Mouse (Mus musculus): ENCODE measurements around the gene Gtf2h3. TPM values are rescaled to one million over a fixed set of nuclear protein-coding genes. Genes with fewer than 3 reads are reported as not detected.

Gtf2h3 gene
- polyA plus RNA-seq (2014; fragmentation: Nextera tagmentation; extraction: Ambion mirVana) = 74.7 and 74.9 TPM in 2 replicates

- H3K4me2 ChIP-seq (replicated peaks; ENCODE audit: low read depth, low read length) = peak within 1 kb of the TSS; percentile 91
- DNase-seq (ENCODE audit: low spot score) (peak; percentile 99), ATAC-seq (ENCODE audit: low FRiP score) (peak; percentile 86)
- no peaks in the 10 kb centered on the region for H3K9me3 ChIP-seq (ENCODE audit: control insufficient read depth, low read length)
- no peak within 1 kb of the TSS for H3K27ac ChIP-seq (ENCODE audit: low read depth, low read length)
- H3K4me3 ChIP-seq (ENCODE audit: low read depth, low read length) = peak within 1 kb of the TSS; percentile 86
- H3K36me3 ChIP-seq (ENCODE audit: control insufficient read depth, insufficient read depth, low read length) = peaks cover 2% of the 10 kb centered on the region; the same call in 1 of the 2 replicates
- H3K27me3 ChIP-seq (ENCODE audit: control insufficient read depth, insufficient read depth, low read length) = no peaks in the 10 kb centered on the region
- WGBS = 2% methylated on average over 51 of the region's 51 CpGs
- peaks cover 5% of the 10 kb centered on the region; the same call in 1 of the 2 replicates for H3K4me1 ChIP-seq (replicated peaks; ENCODE audit: control insufficient read depth, insufficient read depth, low read length)
- H3K9ac ChIP-seq (ENCODE audit: low read depth, low read length) = peak within 1 kb of the TSS; percentile 64
These were observed at the start of gene Gtf2h3, which contains the start of gene Eif2b1 for GRCm38 (mm10) chr5:124578633-124579317. Gene Gtf2h3 (plus strand): TSS chr5:124579140. Gene Eif2b1 (minus strand): TSS chr5:124579131.

DNA sequence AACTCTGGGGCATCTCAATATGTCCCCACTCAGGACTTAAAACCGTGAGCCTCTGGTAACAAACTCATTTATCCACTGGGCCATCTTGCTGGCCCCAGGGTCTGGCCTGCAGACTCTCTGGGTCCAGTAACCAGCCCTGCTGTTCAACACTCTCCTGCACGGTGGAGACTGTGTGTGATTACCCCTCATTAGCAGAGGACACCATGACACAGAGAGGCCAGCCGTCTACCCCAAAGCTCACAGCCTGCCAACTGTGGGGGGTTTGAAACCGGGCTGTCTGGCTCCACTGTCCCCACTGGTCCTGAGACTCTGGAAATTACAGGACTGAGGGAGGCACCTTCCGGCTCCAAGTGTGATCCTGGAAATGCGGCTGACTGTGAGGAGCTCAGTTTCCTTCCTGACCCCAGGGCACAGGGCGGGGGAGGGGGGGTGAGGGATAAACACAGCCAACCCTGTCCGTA lies 49.7 kb upstream of the Gtf2h3 start:
- no peak overlapping the region for H3K27ac ChIP-seq (ENCODE audit: low read depth, low read length)
- no peaks in the 10 kb centered on the region for H3K27me3 ChIP-seq (ENCODE audit: control insufficient read depth, insufficient read depth, low read length)
- no peaks in the 10 kb centered on the region for H3K9me3 ChIP-seq (ENCODE audit: control insufficient read depth, low read length)
- H3K4me2 ChIP-seq (replicated peaks; ENCODE audit: low read depth, low read length) = peak overlapping the region; percentile 24
- H3K9ac ChIP-seq (ENCODE audit: low read depth, low read length) = peak overlapping the region; percentile 23
- 39% methylated on average over 8 of the region's 8 CpGs for WGBS
- no peak for ATAC-seq (ENCODE audit: low FRiP score)
- peaks cover 6% of the 10 kb centered on the region for H3K4me1 ChIP-seq (replicated peaks; ENCODE audit: control insufficient read depth, insufficient read depth, low read length)
- H3K4me3 ChIP-seq (ENCODE audit: low read depth, low read length) = no peak overlapping the region
- DNase-seq (ENCODE audit: low spot score) = peak; percentile 14
- no peaks in the 10 kb centered on the region for H3K36me3 ChIP-seq (ENCODE audit: control insufficient read depth, insufficient read depth, low read length)

- Histone ChIP-seq H3K9ac (ENCODE audit: low read depth, low read length) (no peak overlapping the region), H3K4me2 (replicated peaks; ENCODE audit: low read depth, low read length) (peak overlapping the region; percentile 24), H3K4me1 (replicated peaks; ENCODE audit: control insufficient read depth, insufficient read depth, low read length) (peaks cover 6% of the 10 kb centered on the region), H3K36me3 (ENCODE audit: control insufficient read depth, insufficient read depth, low read length) (no peaks in the 10 kb centered on the region), H3K27me3 (ENCODE audit: control insufficient read depth, insufficient read depth, low read length) (no peaks in the 10 kb centered on the region), H3K9me3 (ENCODE audit: control insufficient read depth, low read length) (no peaks in the 10 kb centered on the region), H3K4me3 (ENCODE audit: low read depth, low read length) (no peak overlapping the region), H3K27ac (ENCODE audit: low read depth, low read length) (no peak overlapping the region)
- ATAC-seq (ENCODE audit: low FRiP score) (no peak), DNase-seq (ENCODE audit: low spot score) (no peak)
- 62% methylated on average over 8 of the region's 8 CpGs for WGBS
These were observed 49.2 kb upstream of the Gtf2h3 start for GRCm38 (mm10) chr5:124529697-124530096.

- Histone ChIP-seq H3K27ac (ENCODE audit: low read depth, low read length) (peak within 1 kb of the TSS; percentile 77), H3K4me3 (ENCODE audit: low read depth, low read length) (peak within 1 kb of the TSS; percentile 77), H3K4me1 (replicated peaks; ENCODE audit: control insufficient read depth, insufficient read depth, low read length) (peaks cover 6% of the 10 kb centered on the region), H3K9me3 (ENCODE audit: control insufficient read depth, low read length) (no peaks in the 10 kb centered on the region), H3K27me3 (ENCODE audit: control insufficient read depth, insufficient read depth, low read length) (no peaks in the 10 kb centered on the region), H3K9ac (ENCODE audit: low read depth, low read length) (peak within 1 kb of the TSS; percentile 69), H3K4me2 (replicated peaks; ENCODE audit: low read depth, low read length) (peak within 1 kb of the TSS; percentile 82), H3K36me3 (ENCODE audit: control insufficient read depth, insufficient read depth, low read length) (no peaks in the 10 kb centered on the region)
- peak; percentile 94 for ATAC-seq (ENCODE audit: low FRiP score)
- DNase-seq (ENCODE audit: low spot score) = peak; percentile 92
- WGBS = under 1% methylated on average over 92 of the region's 96 CpGs
These were observed 48.0 kb upstream of the Gtf2h3 start, which contains the start of gene Rilpl1 for GRCm38 (mm10) chr5:124530655-124531582. Gene Rilpl1 (minus strand): TSS chr5:124531391.

- Histone ChIP-seq H3K9me3 (ENCODE audit: control insufficient read depth, low read length) (no peaks in the 10 kb centered on the region), H3K4me3 (ENCODE audit: low read depth, low read length) (peak overlapping the region; percentile 77), H3K4me2 (replicated peaks; ENCODE audit: low read depth, low read length) (peak overlapping the region; percentile 82), H3K9ac (ENCODE audit: low read depth, low read length) (peak overlapping the region; percentile 69), H3K36me3 (ENCODE audit: control insufficient read depth, insufficient read depth, low read length) (no peaks in the 10 kb centered on the region), H3K27me3 (ENCODE audit: control insufficient read depth, insufficient read depth, low read length) (no peaks in the 10 kb centered on the region), H3K27ac (ENCODE audit: low read depth, low read length) (peak overlapping the region; percentile 77), H3K4me1 (replicated peaks; ENCODE audit: control insufficient read depth, insufficient read depth, low read length) (peaks cover 6% of the 10 kb centered on the region)
- no peak for ATAC-seq (ENCODE audit: low FRiP score)
- no peak for DNase-seq (ENCODE audit: low spot score)
- WGBS = 12% methylated on average over 14 of the region's 14 CpGs
These were observed 47.4 kb upstream of the Gtf2h3 start for GRCm38 (mm10) chr5:124531583-124531930.

DNA sequence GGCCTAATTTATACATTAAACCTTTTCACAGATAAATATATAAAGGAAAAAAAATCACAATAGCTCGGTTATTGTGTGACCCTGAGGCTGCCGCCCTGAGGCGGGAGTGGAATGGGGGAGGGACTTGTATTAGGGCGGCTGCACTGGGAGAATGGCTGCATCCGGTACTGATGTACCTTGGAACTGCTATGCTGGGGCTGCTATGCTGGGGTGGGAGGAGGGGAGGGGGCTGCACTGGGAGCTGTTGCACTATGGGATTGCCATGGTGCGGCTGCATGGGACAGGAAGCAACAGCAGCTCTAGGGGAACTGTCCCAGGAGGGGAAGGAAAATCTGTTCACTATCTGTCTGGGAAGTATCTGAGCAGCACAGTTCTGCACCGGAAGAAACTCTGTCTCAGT lies 46.5 kb upstream of the Gtf2h3 start:
- 38% methylated on average over 7 of the region's 7 CpGs for WGBS
- Histone ChIP-seq H3K27me3 (ENCODE audit: control insufficient read depth, insufficient read depth, low read length) (no peaks in the 10 kb centered on the region), H3K4me2 (replicated peaks; ENCODE audit: low read depth, low read length) (no peak overlapping the region), H3K4me1 (replicated peaks; ENCODE audit: control insufficient read depth, insufficient read depth, low read length) (peaks cover 6% of the 10 kb centered on the region), H3K4me3 (ENCODE audit: low read depth, low read length) (no peak overlapping the region), H3K9ac (ENCODE audit: low read depth, low read length) (no peak overlapping the region), H3K36me3 (ENCODE audit: control insufficient read depth, insufficient read depth, low read length) (no peaks in the 10 kb centered on the region), H3K9me3 (ENCODE audit: control insufficient read depth, low read length) (no peaks in the 10 kb centered on the region), H3K27ac (ENCODE audit: low read depth, low read length) (no peak overlapping the region)
- DNase-seq (ENCODE audit: low spot score) (peak; percentile 15), ATAC-seq (ENCODE audit: low FRiP score) (no peak)

DNA sequence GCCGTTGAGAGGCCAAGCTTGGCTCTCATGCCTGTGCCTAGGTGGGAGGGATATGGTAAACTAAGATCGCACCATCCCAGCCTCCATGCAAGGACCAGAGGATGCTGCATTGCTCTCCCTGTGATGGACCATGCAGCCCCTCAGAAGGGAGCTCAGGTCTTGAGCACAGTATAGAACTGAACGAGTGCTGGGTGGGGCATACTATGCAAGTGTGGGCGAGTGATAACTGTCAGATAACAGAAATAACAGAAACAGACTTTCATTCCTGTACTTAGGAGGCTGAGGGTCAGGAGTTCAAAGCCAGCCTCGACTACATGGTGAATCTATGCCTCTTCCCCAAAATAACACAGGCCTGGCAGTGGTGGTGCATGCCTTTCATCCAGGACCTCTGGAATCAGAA lies 43.9 kb upstream of the Gtf2h3 start:
- Histone ChIP-seq H3K4me1 (replicated peaks; ENCODE audit: control insufficient read depth, insufficient read depth, low read length) (peaks cover 3% of the 10 kb centered on the region), H3K9ac (ENCODE audit: low read depth, low read length) (no peak overlapping the region), H3K9me3 (ENCODE audit: control insufficient read depth, low read length) (no peaks in the 10 kb centered on the region), H3K36me3 (ENCODE audit: control insufficient read depth, insufficient read depth, low read length) (no peaks in the 10 kb centered on the region), H3K4me2 (replicated peaks; ENCODE audit: low read depth, low read length) (no peak overlapping the region), H3K4me3 (ENCODE audit: low read depth, low read length) (no peak overlapping the region), H3K27ac (ENCODE audit: low read depth, low read length) (no peak overlapping the region), H3K27me3 (ENCODE audit: control insufficient read depth, insufficient read depth, low read length) (no peaks in the 10 kb centered on the region)
- ATAC-seq (ENCODE audit: low FRiP score) (no peak), DNase-seq (ENCODE audit: low spot score) (no peak)
- 72% methylated on average over 5 of the region's 5 CpGs for WGBS

DNA sequence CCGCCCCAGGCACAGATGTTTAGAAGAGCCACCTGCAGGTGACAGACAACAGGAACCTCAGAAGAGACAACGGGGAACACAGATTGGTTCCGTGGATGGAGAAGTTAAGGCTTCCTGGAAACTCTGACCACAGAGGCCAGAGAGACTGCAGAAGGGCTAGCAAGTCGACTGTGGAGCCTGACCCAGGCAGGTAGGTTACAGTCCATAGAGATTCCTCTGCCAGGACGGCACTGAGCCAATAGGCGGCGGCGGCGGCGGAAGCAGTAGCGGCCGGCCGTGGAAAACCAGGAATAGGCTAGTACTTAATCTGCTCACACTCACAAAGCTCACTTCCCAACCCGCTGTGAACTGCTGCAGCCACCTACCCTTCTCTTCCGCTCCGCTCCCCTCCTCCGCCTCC lies 42.2 kb upstream of the Gtf2h3 start:
- Histone ChIP-seq H3K27me3 (ENCODE audit: control insufficient read depth, insufficient read depth, low read length) (no peaks in the 10 kb centered on the region), H3K36me3 (ENCODE audit: control insufficient read depth, insufficient read depth, low read length) (no peaks in the 10 kb centered on the region), H3K9me3 (ENCODE audit: control insufficient read depth, low read length) (no peaks in the 10 kb centered on the region), H3K9ac (ENCODE audit: low read depth, low read length) (peak overlapping the region; percentile 15; the same call in 1 of the 2 replicates), H3K4me3 (ENCODE audit: low read depth, low read length) (peak overlapping the region; percentile 6; the same call in 1 of the 2 replicates), H3K27ac (ENCODE audit: low read depth, low read length) (no peak overlapping the region), H3K4me2 (replicated peaks; ENCODE audit: low read depth, low read length) (peak overlapping the region; percentile 23), H3K4me1 (replicated peaks; ENCODE audit: control insufficient read depth, insufficient read depth, low read length) (peaks cover 1% of the 10 kb centered on the region)
- ATAC-seq (ENCODE audit: low FRiP score) = no peak
- DNase-seq (ENCODE audit: low spot score) = peak; percentile 41
- 5% methylated on average over 17 of the region's 17 CpGs for WGBS

All from hindbrain, embryonic 11.5 days (tissue).